Mouse (Mus musculus) v-Abl transformed pro-B cells (cell line): ENCODE results near the gene Fgf7.

Experiments
- in situ Hi-C, 2 experiments: fragments of 400-800 bp; cut with MboI; formaldehyde crosslinking; loops; one replicate each; pipeline ENCODE4 v1.15.1; 2025; ENCODE audit not compliant: unreplicated experiment in 2 of 2

Fgf7 gene

DNA sequence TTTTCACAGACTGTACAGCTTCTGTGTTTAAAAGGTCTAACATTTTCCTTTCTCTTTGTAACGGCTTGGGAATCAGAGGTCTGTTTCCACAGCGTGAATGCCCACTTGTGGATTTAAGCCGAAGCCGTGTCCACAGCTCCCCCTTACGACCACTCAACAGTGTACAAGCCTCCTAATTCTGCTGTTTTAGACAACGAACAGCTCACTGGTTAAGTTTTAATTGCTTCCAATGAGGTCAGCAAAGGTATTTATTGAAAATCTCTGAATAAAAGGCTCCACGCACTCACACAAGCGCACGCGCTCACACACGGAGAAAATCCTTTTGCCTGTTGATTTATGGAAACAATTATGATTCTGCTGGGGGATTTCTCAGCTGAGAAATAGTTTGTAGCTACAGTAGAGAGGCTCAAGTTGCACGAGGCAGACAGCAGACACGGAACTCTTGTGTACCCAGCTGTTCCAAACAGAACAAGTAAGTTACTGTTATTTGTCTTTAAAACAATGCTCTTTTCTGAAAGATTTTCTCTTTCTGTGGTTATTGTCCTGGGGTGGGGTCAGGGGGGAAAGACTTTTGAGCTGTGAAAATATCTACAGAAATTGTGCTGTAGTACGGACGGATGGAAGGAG is at the start of gene Fgf7:
TSS of gene Fgf7 (plus strand) at position 280 of the 627 bp plus-strand sequence.
- in situ Hi-C loops, result loop anchor here in 1 of 2 experiments (5.0 kb wide), 2 partner anchors 137 to 377 kb away; no protein-coding TSS in a partner anchor

DNA sequence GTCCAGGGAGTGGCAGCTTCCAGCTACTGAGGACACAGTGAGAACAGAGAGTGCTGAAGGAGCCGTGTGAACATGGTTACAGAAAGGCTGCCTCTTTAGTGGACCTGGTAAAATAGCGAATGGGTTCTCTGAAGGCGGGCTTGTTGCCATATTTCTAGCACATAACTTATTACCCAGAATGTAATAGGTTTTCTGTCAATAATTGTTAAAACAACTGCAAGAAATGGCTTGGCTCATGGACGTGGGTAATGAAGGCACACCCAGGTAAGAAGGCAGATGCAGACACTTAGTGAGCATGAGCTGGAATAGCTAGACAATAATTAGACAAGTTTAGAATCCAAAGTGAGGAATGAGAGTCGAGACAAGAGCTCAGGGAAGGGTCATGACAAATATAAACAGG is 32.2 kb upstream of the Fgf7 start:
- in situ Hi-C loops, result no loop called here

DNA sequence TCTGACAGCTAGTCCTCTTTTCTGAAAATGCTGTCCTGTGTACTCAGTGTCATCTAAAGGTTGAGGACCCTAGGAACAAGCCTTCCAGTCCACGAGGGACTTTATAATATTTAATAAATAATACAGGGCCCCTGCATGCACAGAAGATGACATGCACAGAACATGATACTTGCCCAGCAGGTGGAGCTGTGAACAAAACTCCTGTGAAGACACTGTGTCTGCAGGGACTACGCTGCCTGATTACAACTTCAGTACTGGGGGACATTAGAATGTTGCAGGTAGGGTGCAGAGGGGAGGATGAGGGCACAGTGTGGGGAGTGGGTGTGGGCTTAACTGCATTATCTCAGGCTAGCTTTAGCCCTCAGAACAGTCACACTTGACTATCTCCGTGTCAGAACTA is 28.4 kb upstream of the Fgf7 start:
- in situ Hi-C loops, result no loop called here

DNA sequence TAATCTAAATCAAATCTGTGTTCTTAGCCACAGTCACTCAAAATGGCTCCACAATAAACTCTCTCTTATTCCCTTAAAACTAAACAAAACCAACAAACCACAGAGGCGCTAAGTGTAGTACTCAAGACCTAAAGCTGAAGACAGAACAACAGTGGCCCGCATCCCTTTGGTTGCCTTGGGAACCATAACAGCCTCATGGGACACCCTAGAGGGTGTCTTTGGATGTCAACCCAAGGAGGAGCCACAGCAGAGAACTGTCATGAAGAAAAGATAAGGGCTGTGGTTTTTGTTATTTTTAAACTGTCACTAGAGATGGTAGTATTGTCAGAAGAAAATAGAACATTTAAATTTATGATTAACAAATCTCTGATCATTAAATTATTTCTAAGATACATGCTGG is 27.7 kb upstream of the Fgf7 start:
- in situ Hi-C loops, result no loop called here

DNA sequence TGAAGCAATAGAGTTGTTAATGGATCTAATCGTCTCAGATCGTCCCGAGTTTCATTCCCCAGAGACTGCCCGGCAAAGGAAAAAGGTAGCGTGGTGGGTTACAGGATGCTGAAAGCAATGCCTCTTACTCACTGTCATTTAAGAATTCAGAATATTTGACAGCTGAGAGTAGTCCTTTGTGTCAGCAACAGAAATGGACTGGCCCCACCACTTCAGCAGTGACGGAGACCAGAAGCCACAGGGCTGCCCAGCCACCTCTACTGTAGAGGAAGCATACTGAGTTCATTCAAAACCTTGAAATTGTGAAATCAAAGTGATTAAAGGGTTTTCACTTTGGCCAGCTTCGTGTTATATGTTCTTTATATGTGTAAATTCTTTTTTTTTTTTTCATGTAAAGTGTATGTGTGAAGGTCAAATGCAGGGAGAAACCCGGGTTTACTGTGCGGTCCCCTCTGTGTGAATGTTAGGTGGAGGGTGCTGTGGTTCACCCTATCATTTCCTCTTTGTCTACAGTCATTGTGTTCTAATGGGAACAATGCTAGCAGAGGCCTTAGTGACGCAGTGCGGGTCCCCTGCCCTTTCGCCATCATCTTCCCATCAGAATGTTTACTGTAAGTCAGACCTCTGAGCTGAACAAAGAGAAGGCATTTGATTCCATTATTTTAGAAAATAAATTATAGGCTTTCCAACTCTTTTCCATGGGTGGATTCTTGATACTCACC is 19.3 kb upstream of the Fgf7 start:
- in situ Hi-C loops, result no loop called here

DNA sequence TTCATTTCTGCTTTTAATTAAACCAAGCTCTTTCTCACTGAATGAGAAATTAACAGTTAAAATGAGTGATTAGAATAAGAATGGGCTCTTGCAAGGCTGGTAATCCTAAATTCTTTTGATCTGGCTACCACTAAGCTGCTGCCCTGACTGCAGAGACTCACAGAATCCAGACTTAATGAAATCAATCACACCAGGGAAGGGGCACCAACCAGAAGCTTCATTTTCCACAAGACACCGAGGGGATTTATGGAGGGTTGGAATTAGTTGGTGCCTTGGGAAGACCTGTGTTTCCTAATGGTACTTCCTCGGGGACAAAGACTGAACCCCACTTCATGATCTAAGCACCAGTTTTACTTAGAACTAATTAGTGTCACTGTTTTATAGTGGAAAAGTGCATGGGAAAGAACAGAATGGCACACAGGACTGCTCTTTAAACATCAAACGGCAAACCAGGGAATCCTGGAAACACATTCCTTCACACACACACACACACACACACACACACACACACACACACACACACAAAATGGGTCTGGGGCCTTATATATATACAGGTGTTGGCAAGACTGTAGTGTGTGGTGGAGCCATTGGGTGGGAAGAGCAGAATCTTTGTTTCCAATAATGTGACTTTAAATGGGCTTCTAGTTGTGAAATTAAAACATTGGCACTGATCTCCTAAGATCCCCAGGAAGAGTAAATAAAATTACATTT is 18.5 kb upstream of the Fgf7 start:
- in situ Hi-C loops, result no loop called here

DNA sequence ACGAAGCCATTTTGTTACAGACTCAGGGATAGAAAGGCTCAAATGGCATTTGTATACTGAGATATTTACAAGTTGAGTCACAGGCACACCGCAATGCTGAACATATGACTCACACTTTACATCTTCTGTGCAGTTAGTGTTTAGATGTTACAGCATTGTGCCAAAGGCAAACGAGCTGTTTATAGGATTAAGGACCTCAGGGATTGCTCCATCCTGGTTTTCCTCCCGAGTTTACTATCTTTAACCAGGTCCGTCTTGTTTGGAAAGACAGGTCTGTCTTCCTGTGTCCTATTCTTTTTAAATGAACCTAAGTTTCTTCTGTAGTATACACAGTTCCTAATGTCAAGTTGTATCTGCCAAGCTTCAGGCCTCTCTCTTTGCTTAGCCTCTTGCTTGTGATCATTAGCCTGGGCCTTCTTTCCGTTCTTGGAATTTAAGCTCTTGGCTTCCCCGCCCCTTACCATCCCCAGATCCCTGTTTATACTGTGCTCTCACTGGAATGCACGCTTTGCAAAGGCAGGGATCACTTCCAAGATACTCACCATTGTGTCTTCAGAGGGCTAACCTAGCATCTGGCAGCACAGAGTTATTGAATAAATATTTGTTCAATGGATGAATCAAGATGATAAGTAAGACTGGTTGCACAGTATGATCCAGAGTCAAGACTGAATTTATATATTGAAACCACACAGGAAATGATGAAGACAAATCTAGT is 3.1 kb upstream of the Fgf7 start:
- in situ Hi-C loops, result loop anchor here in 1 of 2 experiments (5.0 kb wide), 2 partner anchors 134 to 374 kb away; no protein-coding TSS in a partner anchor

DNA sequence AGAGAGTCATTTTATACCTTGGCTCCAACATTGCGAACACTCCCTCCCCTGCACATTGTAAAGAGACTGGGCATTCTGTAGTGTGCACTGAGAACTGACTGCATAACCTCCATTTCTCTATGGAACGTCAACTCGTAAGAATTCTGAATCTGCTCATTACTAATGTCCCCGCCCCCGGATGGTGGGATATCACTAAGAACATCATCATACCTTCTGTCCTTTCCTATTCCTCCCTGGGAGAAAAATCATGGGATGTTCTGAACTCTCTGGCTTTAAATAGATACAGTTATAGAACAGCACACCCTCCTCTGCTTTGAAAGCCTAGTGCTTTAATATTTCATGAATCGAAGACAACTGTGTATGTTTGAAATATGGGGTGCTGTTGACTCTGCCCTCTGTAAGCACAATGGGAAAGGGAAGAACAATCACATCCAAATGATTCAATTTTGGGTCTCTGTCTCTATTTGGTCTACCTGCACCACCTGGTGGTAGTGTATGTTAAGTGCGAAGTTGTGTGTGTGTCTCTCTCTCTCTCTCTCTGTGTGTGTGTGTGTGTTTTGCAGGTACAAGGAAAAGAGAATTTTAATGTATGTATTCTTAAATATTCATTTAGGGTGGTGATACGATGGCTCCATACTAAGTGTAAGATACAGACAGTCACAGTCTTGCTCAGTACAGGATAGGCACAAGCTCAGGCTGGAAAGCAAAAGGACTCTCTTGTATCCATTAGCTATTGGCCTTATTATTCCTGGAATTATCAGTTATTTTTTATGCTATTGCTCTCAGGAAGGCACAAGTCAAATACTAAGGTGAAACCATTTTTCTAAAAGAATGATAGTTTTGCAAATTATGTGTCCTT is 1.1 kb upstream of the Fgf7 start:
- in situ Hi-C loops, result loop anchor here in 1 of 2 experiments (5.0 kb wide), 2 partner anchors 136 to 376 kb away; no protein-coding TSS in a partner anchor

DNA sequence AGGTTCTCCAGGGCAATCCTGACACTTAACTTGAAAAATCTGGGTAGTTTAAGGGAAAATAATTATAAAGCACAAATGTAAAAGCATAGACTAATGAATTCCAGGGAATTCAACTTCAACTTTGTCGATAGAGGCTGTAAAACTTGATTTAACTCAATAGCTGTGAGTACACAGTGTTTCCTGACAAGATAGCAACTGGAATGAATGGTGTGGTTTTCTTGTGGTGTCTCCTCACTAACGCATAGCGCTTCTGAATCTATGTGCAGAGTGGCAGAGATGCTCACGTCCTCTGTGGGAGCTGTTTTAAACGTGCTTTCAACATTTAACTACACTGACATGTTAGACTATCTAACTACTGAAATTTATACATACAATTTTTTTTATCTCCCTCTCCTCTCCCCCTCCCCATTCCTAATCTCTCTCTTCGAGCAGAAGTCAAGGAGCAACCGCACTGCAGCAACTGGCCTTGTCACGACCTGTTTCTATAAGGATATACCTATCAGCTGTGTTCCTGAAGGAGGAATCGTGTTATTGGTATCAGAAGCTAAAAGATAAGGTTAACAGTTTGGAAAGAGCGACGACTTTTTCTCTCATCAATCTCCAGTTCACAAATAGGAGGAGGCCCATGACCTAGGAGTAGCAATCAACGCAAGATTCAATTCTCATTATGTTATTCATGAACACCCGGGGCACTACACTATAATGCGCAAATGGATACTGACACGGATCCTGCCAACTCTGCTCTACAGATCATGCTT is 734 bp downstream of the Fgf7 start:
- in situ Hi-C loops, result no loop called here

DNA sequence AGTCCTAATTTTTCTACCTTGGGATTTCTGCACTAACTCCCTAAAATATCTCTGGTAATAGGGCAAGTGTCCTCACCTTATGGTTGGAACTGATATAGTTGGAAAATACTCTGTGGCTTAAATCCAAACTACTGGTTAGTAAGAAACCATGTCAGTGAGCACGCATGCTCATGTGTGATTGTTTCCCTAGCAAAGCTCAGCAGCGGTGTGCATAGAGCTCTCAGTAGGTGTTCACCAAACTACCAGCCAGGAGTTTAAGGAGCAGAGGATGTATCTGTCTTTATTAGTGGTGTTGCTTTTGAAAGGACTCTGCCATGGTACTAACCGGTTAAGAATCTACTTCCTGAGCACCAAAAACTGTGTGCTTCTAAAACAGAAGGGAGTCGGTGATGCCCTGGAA is 1.7 kb downstream of the Fgf7 start:
- in situ Hi-C loops, result no loop called here

DNA sequence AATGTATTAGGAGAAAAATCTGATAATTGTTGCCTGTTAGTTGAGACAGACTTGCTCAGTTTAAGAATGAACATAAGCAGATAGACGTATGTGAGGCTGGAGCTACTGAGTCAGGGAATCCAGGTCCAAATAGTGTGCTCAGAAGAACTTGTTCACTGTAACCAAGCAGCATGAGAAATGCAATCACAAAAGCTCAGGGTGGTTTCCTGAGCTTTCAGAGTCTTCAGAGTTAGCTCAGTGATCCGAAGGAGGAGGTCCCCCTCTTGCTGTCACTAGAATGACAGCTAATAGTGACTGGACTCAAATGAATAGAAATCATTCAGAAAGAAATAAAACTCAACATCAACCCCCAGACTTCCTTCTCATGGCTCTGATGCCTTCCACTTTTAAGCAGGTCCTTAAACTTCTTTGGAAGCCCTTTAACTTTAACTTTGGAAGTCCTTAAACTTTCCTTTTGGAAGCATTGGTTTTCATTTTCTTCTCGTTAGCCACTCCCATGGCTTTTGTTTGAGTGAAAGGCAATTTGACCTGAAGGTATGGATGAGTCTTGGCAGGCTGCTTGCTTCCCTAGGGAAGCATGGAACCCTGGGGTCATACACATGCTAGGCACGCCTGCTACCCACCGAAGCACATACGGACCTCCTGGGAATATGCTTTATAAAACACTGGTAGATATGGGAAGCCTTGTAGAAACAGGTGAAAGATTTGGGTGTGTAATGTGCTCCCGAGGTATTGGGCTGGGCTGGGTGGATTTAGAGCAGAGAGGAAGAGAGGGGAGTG is 4.0 kb downstream of the Fgf7 start:
- in situ Hi-C loops, result no loop called here

DNA sequence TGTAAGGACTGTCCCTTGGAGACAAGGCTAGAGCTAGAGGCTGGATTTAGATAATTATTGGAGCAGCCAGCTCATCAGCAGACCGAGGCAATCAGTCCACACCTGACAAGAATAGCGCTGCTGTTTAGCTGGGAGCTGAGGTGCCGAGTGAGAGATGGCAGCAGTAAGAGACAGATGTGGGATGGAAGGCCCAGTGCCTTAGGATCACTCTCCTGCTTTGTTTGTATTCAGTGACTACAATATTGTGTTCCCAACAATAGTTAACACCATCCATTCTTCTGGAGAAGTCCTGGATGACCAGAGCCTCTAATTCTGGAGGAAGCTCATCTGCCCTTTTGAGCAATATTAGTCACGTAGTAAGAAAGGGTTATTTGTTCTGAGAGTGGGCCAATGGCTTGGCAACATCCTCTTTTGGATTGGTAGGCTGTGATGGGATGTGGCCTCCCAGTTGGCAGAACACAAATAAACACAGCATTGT is 5.0 kb downstream of the Fgf7 start:
- in situ Hi-C loops, result no loop called here

DNA sequence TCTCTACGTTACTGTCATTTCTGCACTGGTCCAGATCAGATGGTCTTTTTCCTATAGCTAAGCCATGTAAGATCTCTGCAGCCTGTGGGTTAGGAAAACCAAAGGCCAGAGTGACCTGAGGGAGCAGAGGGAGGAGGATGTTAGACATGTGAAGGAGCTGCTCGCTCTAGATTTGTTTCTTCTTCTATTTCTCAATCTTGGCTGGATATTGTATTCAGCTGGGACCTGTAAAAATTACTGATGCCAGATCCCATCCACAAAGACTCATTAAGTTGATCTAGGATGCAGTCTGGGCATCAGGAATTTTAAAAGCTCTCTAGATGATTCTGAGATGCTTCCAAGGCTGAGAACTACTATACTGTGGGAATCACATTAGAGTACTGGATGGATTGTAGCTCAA is 6.2 kb downstream of the Fgf7 start:
- in situ Hi-C loops, result no loop called here

DNA sequence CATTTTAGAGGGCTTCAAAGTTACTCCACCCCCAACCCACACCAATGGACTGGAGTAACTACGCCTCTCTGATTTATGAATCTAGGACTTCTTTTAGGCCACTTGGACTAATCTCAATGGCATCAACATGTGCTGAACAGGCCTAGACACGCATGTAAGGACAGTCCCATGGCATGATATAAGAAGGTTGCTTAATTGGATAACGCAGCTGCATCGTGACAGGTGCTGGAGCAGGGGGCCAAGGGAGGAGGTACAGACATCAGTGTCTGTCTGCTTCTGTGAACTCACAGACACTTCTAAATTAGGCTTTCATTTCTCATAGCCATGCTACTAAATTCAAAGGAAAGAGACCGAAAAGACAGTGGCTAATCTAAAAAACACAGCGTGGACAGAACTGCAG is 6.8 kb downstream of the Fgf7 start:
- in situ Hi-C loops, result no loop called here

DNA sequence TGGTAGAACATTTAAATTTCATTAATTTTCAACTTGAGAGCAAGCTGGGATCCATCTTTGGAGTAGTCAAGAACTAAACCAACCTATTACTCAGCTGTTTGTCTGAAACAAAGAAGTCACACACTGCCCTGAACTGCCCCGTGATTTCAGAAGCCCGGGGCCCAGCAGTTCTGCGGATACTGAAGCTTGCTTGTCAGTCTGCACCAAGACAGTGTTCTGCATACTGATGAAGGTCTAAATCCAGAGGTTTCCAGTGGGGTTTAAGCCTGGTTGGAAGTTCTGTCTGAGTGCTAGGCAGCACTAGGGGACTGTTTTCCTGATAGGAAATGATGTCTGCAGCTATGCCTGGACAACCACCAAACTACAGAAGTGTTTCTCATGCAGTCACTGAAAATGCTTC is 8.2 kb downstream of the Fgf7 start:
- in situ Hi-C loops, result no loop called here

DNA sequence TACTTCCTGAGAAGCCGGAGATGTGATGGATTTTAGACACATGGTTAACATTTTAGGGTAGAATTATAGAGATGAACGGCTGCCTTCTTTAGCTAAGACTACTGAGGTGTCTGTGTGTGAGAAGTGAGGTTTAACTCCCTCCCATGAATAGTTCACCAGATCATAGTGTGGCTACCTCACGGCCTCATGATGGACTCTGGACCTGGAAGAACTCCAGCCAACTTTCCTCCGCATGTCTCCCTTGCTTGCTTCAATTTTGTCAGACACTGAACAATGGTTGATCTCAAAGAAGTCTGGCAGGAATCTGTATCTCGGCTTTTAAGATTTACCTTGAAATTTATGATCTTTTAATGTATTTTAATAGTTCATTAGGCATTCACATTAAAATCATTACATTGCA is 11.2 kb downstream of the Fgf7 start:
- in situ Hi-C loops, result no loop called here

DNA sequence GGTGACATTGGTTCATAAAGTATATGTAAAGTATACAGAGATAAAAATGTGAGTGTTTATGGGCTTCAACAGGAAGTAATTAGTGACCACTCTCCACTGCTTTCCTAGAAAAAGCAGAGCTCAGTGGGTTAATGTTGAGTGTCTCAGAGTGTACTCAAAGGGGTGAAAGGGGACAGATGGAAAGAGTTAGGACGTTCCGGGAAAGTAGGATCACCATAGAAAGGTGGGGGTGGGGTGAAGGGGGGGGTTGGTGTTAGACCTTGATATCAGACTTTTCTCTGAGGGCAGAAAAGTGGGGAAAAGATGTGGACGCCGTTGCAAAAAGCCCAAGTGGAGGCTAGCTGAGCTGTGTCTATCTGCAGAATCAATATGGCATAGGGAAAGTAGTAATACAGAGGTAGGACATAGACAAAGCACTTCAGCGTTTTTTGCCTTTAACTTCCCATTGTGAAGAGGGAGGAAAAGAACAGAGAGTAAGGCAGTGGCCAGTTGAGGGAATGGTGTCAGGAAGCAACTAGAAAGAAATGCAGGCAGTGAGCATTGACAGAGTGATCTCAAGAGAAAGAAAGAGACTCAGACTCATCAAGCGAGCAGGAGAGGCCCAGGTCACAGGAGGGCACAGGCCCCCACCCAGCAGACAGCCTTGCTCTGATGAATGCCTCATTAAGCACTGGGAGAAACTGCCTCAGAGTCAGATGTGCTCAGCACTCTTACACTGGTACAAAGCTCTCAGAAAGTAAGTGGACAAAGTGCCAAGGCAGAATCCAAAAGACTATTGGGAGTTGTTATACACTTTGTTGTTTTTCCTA is 18.5 kb downstream of the Fgf7 start:
- in situ Hi-C loops, result no loop called here

DNA sequence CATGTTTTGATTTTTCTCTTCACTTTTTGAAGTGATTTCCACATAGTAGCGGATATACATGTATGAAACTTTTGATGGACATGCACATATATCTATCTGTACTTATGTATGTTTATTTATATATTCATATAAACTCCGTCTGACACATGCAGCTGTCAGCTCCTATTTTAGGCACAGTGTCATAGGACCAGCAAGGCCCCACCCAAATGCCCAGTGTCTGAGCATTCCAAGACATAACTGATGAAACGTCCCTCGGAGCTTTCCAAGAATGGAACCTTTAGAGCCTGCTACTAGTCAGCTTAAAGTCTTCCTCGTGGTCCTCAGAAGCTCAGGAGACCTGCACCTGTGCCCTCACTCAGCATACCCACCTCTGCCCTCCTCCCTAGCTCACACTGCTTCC is 19.2 kb downstream of the Fgf7 start:
- in situ Hi-C loops, result no loop called here
